Mouse (Mus musculus): ENCODE results near the gene Lap3. TPM values are rescaled to one million over a fixed set of nuclear protein-coding genes. Genes with fewer than 3 reads are reported as not detected.

Gene Lap3
- polyA plus RNA-seq (2012; ENCODE audit: insufficient read depth, insufficient read length, missing spikeins), result 18.5 and 21.3 TPM in 2 replicates

DNA sequence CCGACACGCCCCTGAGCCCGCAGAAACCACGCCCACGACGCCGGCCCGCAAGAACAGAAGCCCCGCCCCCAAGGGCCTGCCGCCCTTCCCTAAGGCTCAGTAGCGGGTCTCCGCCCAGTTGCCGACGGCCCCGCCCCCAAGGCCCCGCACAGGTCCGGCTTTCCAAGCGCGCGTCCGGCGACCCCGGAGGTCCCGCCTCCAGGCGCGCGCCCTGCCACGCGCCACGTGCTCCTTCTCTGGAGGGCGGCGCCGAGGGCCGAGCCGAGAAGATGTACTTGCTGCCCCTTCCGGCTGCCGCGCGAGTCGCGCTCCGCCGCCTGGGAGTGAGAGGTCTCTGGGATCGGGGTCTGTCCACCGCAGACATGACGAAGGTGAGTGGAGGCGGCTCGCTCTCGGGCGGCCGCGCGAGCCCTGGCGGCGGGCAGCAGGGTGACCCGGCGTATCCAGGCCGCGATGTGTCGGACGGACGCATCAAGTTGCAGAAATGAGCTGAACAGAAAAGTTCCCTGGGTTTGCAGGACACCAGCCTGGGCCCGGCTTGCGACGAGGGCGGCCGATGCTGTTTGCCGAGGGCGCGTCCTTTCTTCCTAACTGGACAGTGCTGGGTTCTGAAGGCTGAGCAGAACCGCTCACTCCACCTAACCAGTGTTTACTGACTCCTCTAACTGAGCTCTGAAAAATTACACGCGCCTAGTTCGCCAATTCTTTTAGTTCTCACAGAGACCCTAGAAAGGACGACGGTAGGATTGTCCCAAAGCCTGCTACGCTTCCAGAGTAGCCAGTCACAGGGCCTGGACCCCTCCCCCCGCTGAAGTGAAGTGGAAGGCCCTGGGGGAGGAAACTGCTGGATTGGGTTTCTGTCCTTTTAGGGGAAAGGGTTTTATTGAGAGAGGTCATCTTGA, at the start of gene Lap3:
Gene Lap3, plus strand, starts transcription at position 184 of the 902 bp plus-strand sequence.
- H3K4me1 ChIP-seq (ENCODE audit: control insufficient read depth, insufficient read depth, low read length), result peaks cover 52% of the 10 kb centered on the region
- H3K27ac ChIP-seq (ENCODE audit: insufficient read depth, low read depth, low read length), result peak within 1 kb of the TSS; percentile 55
- TF ChIP-seq CTCF (IDR thresholded peaks at IDR 0.05; ENCODE audit: low read depth, low read length) (no peak), POLR2A (IDR thresholded peaks at IDR 0.05; ENCODE audit: borderline replicate concordance, low read depth, low read length) (no peak)
- peak within 1 kb of the TSS; percentile 69 for H3K4me3 ChIP-seq (ENCODE audit: insufficient read depth, low read length)

- H3K27ac ChIP-seq (ENCODE audit: insufficient read depth, low read depth, low read length), result no peak overlapping the region
- TF ChIP-seq POLR2A (IDR thresholded peaks at IDR 0.05; ENCODE audit: borderline replicate concordance, low read depth, low read length), result no peak
- TF ChIP-seq CTCF (IDR thresholded peaks at IDR 0.05; ENCODE audit: low read depth, low read length), result no peak
- H3K4me3 ChIP-seq (ENCODE audit: insufficient read depth, low read length), result no peak overlapping the region
- peaks cover 13% of the 10 kb centered on the region for H3K4me1 ChIP-seq (ENCODE audit: control insufficient read depth, insufficient read depth, low read length)
Observed at GRCm38 (mm10) chr5:45444130-45444832, 48.9 kb upstream of the Lap3 start.

DNA sequence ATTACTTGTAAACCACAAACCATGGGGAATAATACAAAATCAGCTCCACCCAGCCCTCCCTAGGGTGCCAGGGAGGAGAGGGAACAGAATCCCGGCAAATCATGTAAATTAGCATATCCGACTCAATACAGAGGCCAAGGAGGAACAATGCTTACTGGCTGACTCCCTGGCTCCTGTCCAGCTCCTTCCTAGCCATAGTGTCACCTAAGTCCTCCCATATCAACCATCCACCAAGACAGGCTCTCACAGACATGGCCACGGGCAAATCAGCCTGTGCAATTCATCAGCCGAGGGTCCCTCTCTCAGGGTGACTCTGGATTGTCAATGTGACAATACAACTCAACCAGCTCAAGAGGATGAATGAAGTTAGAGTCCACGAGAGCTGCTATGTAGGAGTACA, 44.5 kb upstream of the Lap3 start:
- H3K4me3 ChIP-seq (ENCODE audit: insufficient read depth, low read length), result peak overlapping the region; percentile 97
- peaks cover 13% of the 10 kb centered on the region for H3K4me1 ChIP-seq (ENCODE audit: control insufficient read depth, insufficient read depth, low read length)
- TF ChIP-seq CTCF (IDR thresholded peaks at IDR 0.05; ENCODE audit: low read depth, low read length) (no peak), POLR2A (IDR thresholded peaks at IDR 0.05; ENCODE audit: borderline replicate concordance, low read depth, low read length) (no peak)
- H3K27ac ChIP-seq (ENCODE audit: insufficient read depth, low read depth, low read length), result no peak overlapping the region

DNA sequence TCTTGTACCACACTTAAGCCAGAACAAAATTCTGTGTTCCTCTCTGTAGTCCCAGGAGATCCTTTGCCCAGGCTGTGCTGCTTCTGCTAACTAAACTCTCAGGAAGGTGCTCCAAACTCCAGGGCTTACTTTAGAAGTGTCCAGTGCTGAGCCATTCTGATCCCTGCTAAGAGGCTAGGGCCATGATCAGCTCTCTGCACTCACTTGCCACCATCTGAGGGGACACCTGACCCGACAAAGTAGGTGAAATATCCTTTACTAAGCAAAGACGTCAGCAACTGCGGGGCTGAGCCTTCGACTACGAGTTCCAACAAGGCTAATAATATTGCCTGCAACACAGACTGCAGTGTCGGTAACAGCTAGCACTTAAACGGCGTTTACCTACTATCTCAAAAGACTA, 44.0 kb upstream of the Lap3 start:
- Histone ChIP-seq H3K4me1 (ENCODE audit: control insufficient read depth, insufficient read depth, low read length) (peaks cover 13% of the 10 kb centered on the region), H3K4me3 (ENCODE audit: insufficient read depth, low read length) (peak overlapping the region; percentile 97), H3K27ac (ENCODE audit: insufficient read depth, low read depth, low read length) (peak overlapping the region; percentile 67; the same call in 1 of the 2 replicates)
- TF ChIP-seq POLR2A (IDR thresholded peaks at IDR 0.05; ENCODE audit: borderline replicate concordance, low read depth, low read length) (no peak), CTCF (IDR thresholded peaks at IDR 0.05; ENCODE audit: low read depth, low read length) (no peak)

GRCm38 (mm10) chr5:45449831-45450716, 43.1 kb upstream of the Lap3 start, which contains the start of gene Qdpr:
Gene Qdpr (minus strand): TSS chr5:45450236.
- Histone ChIP-seq H3K4me3 (ENCODE audit: insufficient read depth, low read length) (peak within 1 kb of the TSS; percentile 97), H3K27ac (ENCODE audit: insufficient read depth, low read depth, low read length) (peak within 1 kb of the TSS; percentile 67), H3K4me1 (ENCODE audit: control insufficient read depth, insufficient read depth, low read length) (peaks cover 13% of the 10 kb centered on the region)
- TF ChIP-seq CTCF (IDR thresholded peaks at IDR 0.05; ENCODE audit: low read depth, low read length) (no peak), POLR2A (IDR thresholded peaks at IDR 0.05; ENCODE audit: borderline replicate concordance, low read depth, low read length) (no peak)

DNA sequence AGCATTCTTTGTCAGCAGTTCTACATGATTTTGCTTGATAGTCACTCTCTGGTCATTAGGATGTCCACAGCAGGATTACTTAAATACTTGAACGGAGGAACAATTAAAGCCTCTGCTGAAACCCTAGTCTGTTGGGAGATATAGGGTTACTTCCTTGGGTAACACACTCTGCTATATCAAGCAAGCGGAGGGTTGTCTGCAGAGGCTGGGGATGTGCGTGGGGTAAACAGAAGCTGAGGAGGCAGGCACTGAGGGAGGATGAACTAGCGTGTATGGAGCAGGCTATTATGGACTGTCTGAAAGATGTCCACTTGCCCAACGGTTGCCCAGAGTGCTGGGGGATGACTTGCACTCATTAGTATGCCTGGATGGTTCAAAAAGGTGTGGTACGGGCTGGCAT, 39.7 kb upstream of the Lap3 start, which contains the start of gene Clrn2:
Gene Clrn2, plus strand, starts transcription at position 301 of the 400 bp plus-strand sequence.
- no peak for TF ChIP-seq CTCF (IDR thresholded peaks at IDR 0.05; ENCODE audit: low read depth, low read length)
- no peak for TF ChIP-seq POLR2A (IDR thresholded peaks at IDR 0.05; ENCODE audit: borderline replicate concordance, low read depth, low read length)
- no peak within 1 kb of the TSS for H3K27ac ChIP-seq (ENCODE audit: insufficient read depth, low read depth, low read length)
- peaks cover 7% of the 10 kb centered on the region for H3K4me1 ChIP-seq (ENCODE audit: control insufficient read depth, insufficient read depth, low read length)
- no peak within 1 kb of the TSS for H3K4me3 ChIP-seq (ENCODE audit: insufficient read depth, low read length)

DNA sequence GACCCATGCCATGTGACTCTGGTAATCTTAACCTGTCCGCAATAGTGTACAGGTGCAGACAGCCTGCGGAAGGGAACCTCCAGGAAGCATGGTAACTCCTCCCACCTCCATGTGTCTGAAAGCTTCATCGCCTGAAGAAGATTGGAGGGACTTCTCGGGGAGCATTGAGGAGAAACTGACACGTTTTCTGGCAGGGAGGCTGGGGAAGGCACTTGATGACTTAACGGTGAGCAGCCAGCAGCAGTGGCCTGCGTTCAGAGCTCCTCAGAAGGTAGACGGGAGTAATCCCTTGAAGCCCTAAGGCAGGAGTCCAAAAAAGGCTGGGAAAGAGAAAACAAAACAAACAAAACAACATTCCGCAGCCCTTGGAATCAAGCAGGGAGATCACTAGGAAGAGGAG, 38.7 kb upstream of the Lap3 start:
- H3K4me1 ChIP-seq (ENCODE audit: control insufficient read depth, insufficient read depth, low read length), result no peaks in the 10 kb centered on the region; the same call in 1 of the 2 replicates
- no peak overlapping the region for H3K4me3 ChIP-seq (ENCODE audit: insufficient read depth, low read length)
- H3K27ac ChIP-seq (ENCODE audit: insufficient read depth, low read depth, low read length), result no peak overlapping the region
- TF ChIP-seq POLR2A (IDR thresholded peaks at IDR 0.05; ENCODE audit: borderline replicate concordance, low read depth, low read length) (no peak), CTCF (IDR thresholded peaks at IDR 0.05; ENCODE audit: low read depth, low read length) (no peak)

- Histone ChIP-seq H3K4me3 (ENCODE audit: insufficient read depth, low read length) (no peak overlapping the region), H3K4me1 (ENCODE audit: control insufficient read depth, insufficient read depth, low read length) (peaks cover 12% of the 10 kb centered on the region)
- TF ChIP-seq POLR2A (IDR thresholded peaks at IDR 0.05; ENCODE audit: borderline replicate concordance, low read depth, low read length) (no peak), CTCF (IDR thresholded peaks at IDR 0.05; ENCODE audit: low read depth, low read length) (no peak)
Observed at GRCm38 (mm10) chr5:45472880-45473450, 20.2 kb upstream of the Lap3 start.

DNA sequence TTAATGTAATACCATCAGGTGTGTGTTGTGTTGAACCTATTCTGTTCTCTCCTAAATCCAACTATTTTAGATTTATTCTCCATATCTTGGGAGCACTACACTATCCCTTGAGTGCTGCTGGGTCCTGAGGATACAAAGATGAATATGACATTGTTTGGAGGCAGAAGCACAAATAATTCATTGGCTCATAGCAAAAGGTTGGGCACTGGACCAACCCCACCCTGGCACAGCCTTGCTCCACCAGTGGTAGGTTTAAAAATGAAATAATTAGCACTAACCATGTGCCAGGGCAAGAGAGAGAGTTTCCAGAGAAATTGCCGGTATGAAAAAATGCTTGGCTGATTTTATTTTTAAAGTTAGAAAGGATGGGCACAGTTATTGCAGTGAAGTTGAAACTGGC, 19.7 kb upstream of the Lap3 start:
- Histone ChIP-seq H3K4me1 (ENCODE audit: control insufficient read depth, insufficient read depth, low read length) (peaks cover 12% of the 10 kb centered on the region), H3K27ac (ENCODE audit: insufficient read depth, low read depth, low read length) (peak overlapping the region; percentile 40; the same call in 1 of the 2 replicates), H3K4me3 (ENCODE audit: insufficient read depth, low read length) (no peak overlapping the region)
- TF ChIP-seq POLR2A (IDR thresholded peaks at IDR 0.05; ENCODE audit: borderline replicate concordance, low read depth, low read length) (no peak), CTCF (IDR thresholded peaks at IDR 0.05; ENCODE audit: low read depth, low read length) (no peak)

More at GRCm38 (mm10) chr5:45472880-45473450, 20.2 kb upstream of the Lap3 start:
- peak overlapping the region; percentile 40 for H3K27ac ChIP-seq (ENCODE audit: insufficient read depth, low read depth, low read length)
